Mouse (Mus musculus) brain, embryonic 14.5 days (tissue): ENCODE results near the gene Olfr1181.

Source experiments
- CTCF ChIP-seq: fragments of 200-500 bp; IDR thresholded peaks from 2 replicates; pipeline ENCODE4 v1.5.1; 2012; ENCODE audit warnings: inconsistent platforms, mild to moderate bottlenecking, moderate library complexity, borderline replicate concordance; ENCODE audit not compliant: insufficient read depth, insufficient read length; ENCODE audit errors: extremely low read depth
- POLR2A ChIP-seq: fragments of 200-500 bp; IDR thresholded peaks from 2 replicates; pipeline ENCODE4 v1.6.1; 2012; ENCODE audit warnings: mild to moderate bottlenecking, inconsistent platforms, borderline replicate concordance; ENCODE audit not compliant: poor library complexity, insufficient read depth, insufficient read length, severe bottlenecking; ENCODE audit errors: extremely low read depth

GRCm38 (mm10) chr2:88386762-88387161 lies 39.2 kb downstream of the Olfr1181 start, which contains the start of gene Olfr1178:
- TF ChIP-seq CTCF, result no peak
- TF ChIP-seq POLR2A, result no peak
